Mouse (Mus musculus) liver, postnatal 0 days (tissue): ENCODE measurements at regions not wholly inside any gene's neighbourhood (a gene's known extent, or its start where the extent isn't known, plus 50 kb on each side); places are given as distances from the start of the nearest gene placed in this dataset.

Experiments
- CTCF ChIP-seq: sonication (generic); IDR thresholded peaks from 2 replicates; pipeline ENCODE4 v1.5.1; 2016; ENCODE audit warnings: antibody characterized with exemption, low read depth
- EP300 ChIP-seq: IDR thresholded peaks from 2 replicates; pipeline ENCODE4 v1.6.1; 2016; ENCODE audit warnings: antibody characterized with exemption, low read depth, mild to moderate bottlenecking

DNA sequence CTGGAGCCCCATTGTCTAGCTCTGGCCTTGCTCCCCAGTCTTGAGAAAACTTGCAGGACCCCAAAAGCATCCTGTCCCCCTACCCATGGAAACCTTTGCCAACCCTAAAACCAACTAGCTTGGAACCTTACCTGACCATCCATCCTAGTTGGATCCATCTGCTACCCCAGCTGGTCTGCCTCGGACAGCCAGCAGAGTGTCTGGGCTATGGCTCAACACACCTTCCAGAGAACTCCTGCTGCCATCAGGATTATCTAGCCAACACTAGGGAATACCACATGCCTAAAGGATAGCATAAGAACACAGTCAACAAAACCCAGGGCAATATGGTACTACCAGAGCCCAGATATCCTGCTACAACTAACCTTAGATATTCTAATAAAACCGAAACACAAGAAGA, 227.9 kb upstream of the Api5 start:
- TF ChIP-seq CTCF (no peak), EP300 (no peak)
